Mouse (Mus musculus) kidney, adult 9 months (tissue): ENCODE measurements around the gene Zbtb34.

Source experiments
- DNase-seq: peaks from one replicate; pipeline ENCODE4 v3.0.0; 2022

Gene Zbtb34

GRCm38 (mm10) chr2:33430771-33431699, at the start of gene Zbtb34:
TSS of gene Zbtb34 (minus strand) at chr2:33431324.
- peak; percentile 56 for DNase-seq

DNA sequence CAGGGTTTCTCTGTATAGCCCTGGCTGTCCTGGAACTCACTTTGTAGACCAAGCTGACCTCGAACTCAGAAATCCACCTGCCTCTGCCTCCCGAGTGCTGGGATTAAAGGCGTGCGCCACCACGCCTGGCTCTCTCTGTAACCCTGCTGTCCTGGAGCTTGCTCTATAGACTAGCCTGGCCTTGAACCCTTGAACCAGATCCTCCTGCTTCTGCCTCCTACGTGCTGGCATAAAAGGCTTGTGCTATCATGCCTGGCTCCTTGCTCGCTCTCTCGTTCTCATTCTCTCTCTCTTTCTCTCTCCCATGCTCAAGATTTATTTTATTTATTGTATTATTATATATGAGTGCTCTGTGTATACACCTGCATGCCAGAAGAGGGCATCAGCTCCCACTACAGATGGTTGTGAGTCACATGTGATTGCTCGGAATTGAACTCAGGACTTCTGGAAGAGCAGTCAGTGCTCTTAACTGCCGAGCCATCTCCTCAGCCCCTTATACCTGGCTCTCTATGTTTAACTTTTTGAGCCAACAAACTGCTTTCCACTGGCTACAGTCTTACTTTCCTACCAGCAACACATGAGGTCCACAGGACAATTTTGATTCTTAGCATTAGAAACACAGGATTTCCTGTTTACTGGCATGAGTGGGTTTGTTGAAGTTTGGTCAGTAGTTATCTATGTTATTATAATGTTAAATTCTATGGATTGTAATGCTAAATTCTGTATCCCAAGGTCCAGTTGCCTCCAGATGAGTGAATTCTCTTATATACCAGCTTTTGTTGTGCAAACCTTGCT, 47.0 kb upstream of the Zbtb34 start:
- no peak for DNase-seq

- DNase-seq, result no peak
These were observed 44.8 kb upstream of the Zbtb34 start for GRCm38 (mm10) chr2:33475961-33476360.

- DNase-seq, result peak; percentile 98
These were observed 37.5 kb upstream of the Zbtb34 start, which contains the start of gene Zbtb43 for GRCm38 (mm10) chr2:33468466-33469097. TSS of gene Zbtb43 (minus strand) at chr2:33468559.

DNA sequence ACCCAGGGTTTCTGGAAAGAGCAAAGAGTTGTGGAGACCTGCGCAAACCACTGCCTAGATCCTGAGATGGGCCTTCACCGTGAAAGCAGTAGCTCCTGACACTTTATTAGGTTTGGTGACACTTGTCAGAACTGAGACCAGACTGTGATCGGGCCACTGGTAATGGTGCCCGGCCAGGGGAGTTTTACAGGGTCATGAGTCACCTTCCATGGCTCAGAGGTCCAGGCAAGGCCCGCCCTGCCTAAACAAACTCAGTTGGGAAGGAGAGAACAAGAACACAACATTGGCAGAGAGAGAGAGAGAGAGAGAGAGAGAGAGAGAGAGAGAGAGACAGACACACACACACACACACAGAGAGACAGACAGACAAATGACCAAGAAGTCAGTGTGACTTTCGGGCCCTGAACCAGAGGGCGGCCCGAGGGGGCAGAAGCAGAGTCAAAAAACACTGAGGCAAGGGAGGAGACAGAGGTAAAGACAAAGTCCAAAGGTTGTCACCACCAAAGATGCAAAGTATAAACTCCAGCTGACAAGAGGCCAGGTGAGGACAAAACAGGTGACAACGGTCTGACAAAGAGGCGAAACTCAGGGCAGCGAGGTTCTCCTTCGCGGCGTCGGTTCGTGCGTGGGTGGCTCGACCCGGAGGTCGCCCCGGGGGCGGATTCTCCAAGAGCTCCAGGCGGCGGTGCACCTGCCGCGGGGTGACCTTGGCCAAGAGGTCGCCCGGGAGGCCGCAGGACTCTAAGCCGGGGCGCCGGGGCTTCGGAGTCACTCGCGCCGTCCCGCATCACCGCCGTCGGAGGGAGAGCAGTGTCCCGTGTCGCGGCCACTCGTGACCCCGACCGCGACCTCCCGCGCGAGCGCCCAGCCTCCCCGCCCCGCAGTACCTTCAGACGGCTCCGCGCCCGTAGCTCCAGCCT, 36.7 kb upstream of the Zbtb34 start:
- peak; percentile 85 for DNase-seq

DNA sequence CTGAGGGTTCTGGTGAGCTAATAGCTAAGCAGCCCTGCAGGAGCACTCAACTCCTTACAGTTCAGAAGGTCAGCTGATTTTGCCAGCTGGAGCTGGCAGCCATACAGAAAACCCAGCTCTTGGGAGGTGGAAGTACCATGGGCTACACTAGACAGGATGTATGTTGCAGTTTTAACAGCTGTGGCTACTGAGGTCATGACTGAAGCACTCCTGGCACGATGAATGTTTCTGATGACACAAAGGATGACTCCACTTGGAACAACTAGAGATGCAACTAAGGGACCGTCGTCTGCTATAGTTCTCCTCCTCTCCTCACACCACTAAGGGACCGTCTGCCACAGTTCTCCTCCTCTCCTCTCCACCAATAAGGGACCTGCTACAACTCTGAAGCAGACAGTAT, 34.8 kb upstream of the Zbtb34 start:
- peak; percentile 72 for DNase-seq

- DNase-seq, result no peak
These were observed 34.1 kb upstream of the Zbtb34 start for GRCm38 (mm10) chr2:33465215-33465614.

DNA sequence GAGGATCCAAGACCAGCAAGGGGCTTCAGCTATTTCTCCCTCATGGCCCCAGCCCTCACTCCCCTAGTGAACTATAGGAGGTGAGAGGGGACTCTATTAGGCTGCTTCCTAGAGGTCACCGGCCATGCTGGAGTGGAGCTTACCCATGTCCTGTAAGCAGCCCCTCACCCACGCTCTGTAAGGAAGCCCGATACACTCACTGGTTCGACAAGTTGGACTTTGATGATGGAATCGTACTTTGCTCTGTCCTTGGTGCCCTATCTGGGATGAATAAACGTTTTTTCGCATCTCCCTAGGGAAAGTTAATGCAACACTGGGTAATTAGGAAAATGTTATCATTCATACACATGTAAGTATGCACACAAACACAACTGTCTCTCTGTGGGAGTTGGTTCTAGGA, 30.9 kb upstream of the Zbtb34 start:
- DNase-seq, result peak; percentile 65

- DNase-seq, result no peak
These were observed 29.9 kb upstream of the Zbtb34 start for GRCm38 (mm10) chr2:33461066-33461465.

DNA sequence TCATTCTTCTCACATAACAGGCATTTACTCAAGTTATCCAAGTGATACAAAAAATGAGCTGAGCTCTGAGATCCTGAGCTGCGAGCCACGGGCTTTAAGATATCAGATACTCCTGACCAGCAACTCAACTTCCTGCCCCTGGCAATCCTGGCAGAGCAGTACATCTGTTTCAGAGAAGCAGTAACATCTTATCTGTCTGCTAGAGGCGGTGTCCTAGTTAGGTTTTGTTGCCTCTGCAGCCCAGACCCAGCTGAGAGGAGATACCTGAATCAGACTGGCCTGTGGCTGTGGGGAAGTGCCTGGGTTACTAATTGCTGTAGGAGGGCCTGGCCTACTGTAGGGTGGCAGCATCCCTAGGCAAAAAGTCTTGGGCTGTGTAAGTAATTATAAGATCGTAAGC, 28.5 kb upstream of the Zbtb34 start:
- no peak for DNase-seq

DNA sequence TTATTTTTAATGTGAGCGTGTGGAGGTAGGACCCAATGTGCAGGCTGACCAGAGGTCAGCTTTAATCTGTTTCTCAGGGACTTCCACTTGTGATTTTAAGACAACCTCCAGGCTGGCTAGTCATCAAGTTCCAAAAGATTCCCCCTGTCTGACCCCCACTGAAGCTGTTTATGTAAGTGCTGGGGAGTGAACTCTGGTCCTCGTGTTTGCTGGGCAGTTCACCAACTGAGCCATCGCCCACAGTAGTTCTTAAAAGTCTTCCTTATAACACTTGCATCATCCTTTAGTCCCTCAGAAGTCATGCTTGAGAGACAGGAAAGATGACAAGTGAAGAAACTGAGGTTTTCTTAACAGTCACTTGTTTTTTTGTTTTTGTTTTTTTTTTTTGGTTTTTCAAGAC, 25.6 kb upstream of the Zbtb34 start:
- peak; percentile 72 for DNase-seq

GRCm38 (mm10) chr2:33456242-33456641, 25.1 kb upstream of the Zbtb34 start:
- DNase-seq, result no peak

DNA sequence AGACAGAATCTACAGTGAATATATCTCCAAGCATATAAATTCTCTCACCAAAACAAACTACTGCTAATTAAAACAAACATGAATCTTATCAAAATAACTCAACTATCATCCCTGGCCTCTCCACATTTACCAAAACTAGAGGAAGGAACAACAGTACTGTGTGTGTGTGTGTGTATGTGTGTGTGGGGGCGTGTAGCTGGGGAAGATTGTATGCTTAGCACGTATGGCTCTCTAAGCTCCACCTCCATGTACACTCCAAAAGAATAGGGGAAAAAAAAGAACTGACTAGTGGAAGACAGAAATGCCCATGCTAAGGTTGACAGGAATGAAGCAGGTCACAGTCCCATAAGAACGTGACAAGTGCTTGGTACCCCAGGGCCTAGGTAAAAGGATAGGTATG, 24.2 kb upstream of the Zbtb34 start:
- no peak for DNase-seq

- DNase-seq, result no peak
These were observed 23.7 kb upstream of the Zbtb34 start for GRCm38 (mm10) chr2:33454816-33455215.

DNA sequence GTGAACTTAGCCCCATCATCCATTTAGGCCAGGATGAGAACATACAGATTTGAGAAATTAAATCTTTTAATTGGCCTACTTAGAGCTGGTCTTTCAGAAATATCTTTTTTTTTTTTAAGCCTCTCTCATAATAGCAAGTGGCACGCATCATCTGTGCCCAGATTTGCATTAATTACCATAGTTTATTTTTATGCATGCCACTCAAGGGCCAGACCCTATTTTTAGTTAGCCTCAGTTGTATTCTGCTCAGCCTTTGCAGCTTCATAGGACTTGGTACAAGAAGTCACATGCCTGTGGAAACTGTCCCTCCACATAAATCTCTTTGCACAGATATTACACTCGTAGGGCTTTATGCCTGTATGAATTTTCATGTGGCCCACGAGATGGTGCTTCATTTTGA, 22.4 kb upstream of the Zbtb34 start:
- no peak for DNase-seq

DNA sequence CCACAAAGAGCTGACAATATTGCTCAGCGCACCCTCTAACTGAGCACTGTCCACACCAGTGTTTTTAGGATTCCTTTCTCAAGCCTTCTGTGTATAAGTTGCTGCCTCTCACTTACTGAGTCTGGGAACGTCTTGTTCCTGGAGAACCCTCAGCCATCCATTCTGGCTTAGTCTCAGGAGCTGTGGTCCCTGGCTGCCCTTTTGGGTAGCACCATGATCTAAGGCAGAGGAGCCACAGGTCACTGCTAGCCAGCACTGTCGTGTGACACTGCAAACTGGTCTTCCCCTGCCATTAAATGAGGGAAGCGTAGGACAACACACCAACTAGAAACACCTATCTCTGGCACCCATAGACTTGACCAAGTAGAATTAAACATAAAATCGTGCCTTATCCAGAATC, 21.6 kb upstream of the Zbtb34 start:
- DNase-seq, result no peak

DNA sequence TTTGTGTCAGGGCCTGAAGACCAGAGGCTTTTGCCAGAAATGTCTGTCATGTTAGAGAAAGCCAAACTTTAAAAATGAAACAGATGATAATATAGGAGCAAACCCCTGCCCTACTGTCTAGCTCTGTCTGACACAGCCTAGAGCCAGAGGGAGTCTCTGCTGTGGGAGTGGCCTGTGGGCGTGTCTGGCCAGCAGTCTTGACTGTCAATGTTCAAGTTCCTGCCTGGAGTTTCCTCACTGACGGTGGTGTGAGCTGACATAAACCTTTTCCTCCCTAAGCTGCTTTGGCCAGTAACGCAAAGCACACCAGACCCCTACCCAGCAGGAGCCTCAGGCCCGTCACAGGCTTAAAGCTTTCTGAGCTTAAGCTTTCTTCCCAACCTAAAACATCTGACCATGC, 21.0 kb upstream of the Zbtb34 start:
- peak; percentile 45 for DNase-seq

DNA sequence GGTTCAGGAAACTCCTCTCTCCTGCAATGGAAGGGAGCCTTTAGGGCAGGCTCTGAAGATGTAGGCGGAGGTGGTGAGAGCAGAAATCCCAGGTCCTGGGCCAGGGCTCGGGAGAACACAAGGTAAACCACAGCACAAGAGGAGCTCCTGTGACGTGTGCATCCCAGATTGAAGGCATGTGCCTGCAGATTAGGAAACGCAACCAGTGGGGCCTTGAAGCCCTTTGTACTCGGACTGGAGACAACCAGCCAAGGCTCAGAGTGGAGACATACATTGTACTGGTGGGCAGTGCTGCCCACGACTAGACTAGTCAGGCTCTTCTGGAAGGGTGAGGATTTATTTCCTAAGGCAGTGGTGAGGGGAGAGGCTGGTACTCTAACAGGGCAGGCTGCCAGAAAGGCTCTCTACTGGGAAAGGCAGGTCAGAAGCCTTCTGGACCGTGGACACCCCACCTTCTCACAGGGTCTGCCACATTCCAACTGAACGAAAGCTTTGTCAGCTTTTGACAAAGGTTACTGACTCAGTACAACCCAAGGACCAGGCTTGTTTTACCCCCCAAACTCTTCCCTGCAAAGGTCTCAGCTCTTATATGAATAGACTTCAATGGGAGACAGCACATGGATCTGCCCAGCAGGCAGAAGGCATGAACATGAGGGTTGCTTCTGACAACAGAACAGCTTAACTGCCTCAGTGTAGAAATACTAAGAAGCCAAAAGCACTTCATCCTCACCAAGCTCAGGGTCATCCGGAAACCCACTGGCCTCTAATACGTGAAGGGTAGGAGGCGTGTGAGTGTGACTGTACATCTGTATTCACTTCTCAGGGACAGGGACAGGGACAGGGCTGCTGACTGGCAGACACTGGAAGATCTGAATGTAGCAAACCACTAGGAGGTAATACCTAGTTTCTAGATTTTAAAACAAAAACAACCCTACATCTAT, 20.2 kb upstream of the Zbtb34 start:
- peak; percentile 46 for DNase-seq

DNA sequence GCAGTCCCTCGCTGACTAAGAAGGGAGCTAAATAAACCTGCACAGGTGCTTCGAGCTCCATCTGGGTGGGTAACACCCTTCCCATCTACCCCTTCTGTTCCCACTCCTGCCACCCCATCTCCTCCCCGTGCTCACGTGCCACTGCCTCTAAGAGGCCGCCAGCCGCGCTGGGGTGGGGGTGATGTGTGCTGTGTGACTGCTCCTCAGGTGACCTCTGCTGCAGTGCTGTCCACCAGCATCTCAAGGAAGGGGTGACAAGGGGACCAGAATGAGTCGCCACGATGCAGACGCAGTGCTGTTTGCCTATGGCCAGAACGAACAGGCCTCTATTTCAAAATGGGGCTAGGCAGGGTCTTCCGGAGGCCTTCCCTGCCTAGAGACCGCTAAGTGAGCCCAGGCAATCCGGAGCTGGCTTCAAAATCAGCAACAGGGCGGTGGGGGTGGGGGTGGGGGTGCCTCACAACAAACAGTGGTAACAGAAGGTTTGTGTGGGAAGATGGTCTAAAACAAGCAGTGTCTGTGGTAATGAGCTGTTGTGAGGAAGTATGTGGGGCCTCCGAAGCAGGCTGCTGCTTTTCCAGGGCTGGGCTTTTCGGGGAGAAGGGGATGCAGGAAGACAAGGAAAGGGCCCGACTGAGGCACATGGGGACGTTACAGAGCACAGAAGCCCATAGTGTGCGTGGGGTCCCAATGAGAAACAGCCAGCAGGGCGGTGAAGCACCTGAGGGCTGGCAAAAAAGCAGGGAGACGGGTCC, 18.2 kb upstream of the Zbtb34 start:
- no peak for DNase-seq

DNA sequence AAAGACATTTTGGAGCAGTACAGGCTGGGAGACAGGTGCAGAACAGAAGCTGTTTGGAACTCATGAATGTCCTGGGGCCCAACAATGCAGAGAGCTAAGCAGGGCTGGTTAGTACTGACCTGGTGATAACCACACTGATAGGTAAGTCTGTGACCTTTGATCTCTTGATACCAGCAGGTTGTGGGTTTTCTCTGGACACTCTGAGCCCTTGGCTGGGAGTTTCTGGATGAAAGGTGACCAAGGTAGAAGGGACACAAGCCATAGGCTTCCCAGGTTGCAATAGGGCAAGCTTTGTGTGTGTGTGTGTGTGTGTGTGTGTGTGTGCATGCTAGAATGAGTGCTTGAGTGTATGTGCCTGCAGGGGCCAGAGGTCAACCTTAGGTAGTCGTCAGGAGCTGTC, 15.7 kb upstream of the Zbtb34 start:
- DNase-seq, result no peak
